Mouse (Mus musculus) erythroblast, embryonic 14.5 days (primary cell): ENCODE measurements around the gene 4931414P19Rik. TPM values are rescaled to one million over a fixed set of nuclear protein-coding genes. Genes with fewer than 3 reads are reported as not detected.

Experiments
- H3K27me3 ChIP-seq: 2 replicates; pipeline ENCODE4 v1.6.1; 2012; ENCODE audit warnings: inconsistent platforms; ENCODE audit not compliant: control insufficient read depth
- H3K36me3 ChIP-seq: 2 replicates; pipeline ENCODE4 v1.6.1; 2012; ENCODE audit warnings: mild to moderate bottlenecking, inconsistent platforms; ENCODE audit not compliant: control insufficient read depth
- H3K4me1 ChIP-seq: 2 replicates; pipeline ENCODE4 v1.6.1; 2012; ENCODE audit warnings: inconsistent platforms; ENCODE audit not compliant: control insufficient read depth
- H3K4me3 ChIP-seq: replicated peaks from 2 replicates; pipeline ENCODE3; 2012; ENCODE audit warnings: moderate library complexity, mild to moderate bottlenecking, inconsistent platforms
- H3K9me3 ChIP-seq: 2 replicates; pipeline ENCODE4 v1.6.1; 2012; ENCODE audit warnings: low read length, inconsistent platforms, mixed read lengths; ENCODE audit not compliant: control insufficient read depth
- GATA1 ChIP-seq: IDR thresholded peaks from 2 replicates; pipeline ENCODE4 v1.6.1; 2012; ENCODE audit warnings: low read length, inconsistent platforms, mixed read lengths
- TAL1 ChIP-seq: IDR thresholded peaks from 3 replicates; pipeline ENCODE4 v1.6.1; 2012; ENCODE audit warnings: low read length, inconsistent platforms, mixed read lengths
- polyA plus RNA-seq: library from polyadenylated mRNA; stranded (reverse); fragments of >175 nt; gene quantifications from 2 replicates; pipeline ENCODE4 v1.2.3, GENCODE M21; 2012

The 4931414P19Rik gene
- polyA plus RNA-seq = 0.94 and 1.5 TPM in 2 replicates

GRCm38 (mm10) chr14:54605752-54606321 lies at the start of gene 4931414P19Rik:
Gene 4931414P19Rik, minus strand, starts transcription at chr14:54605993.
- peaks cover 54% of the 10 kb centered on the region for H3K4me1 ChIP-seq
- H3K27me3 ChIP-seq = no peaks in the 10 kb centered on the region
- H3K9me3 ChIP-seq = peaks cover 2% of the 10 kb centered on the region; the same call in 1 of the 2 replicates
- TF ChIP-seq TAL1 = no peak
- TF ChIP-seq GATA1 = no peak
- peak within 1 kb of the TSS; percentile 69 for H3K4me3 ChIP-seq
- H3K36me3 ChIP-seq = peaks cover 8% of the 10 kb centered on the region

GRCm38 (mm10) chr14:54653496-54653895 lies 47.7 kb upstream of the 4931414P19Rik start:
- peak overlapping the region; percentile 82 for H3K4me3 ChIP-seq
- no peaks in the 10 kb centered on the region for H3K27me3 ChIP-seq
- H3K9me3 ChIP-seq = no peaks in the 10 kb centered on the region
- H3K36me3 ChIP-seq = peaks cover 86% of the 10 kb centered on the region
- TF ChIP-seq GATA1 (no peak), TAL1 (no peak)
- H3K4me1 ChIP-seq = peaks cover 39% of the 10 kb centered on the region

GRCm38 (mm10) chr14:54652787-54653186 lies 47.0 kb upstream of the 4931414P19Rik start:
- peaks cover 41% of the 10 kb centered on the region for H3K4me1 ChIP-seq
- TF ChIP-seq GATA1 (no peak), TAL1 (no peak)
- H3K9me3 ChIP-seq = no peaks in the 10 kb centered on the region
- H3K4me3 ChIP-seq = peak overlapping the region; percentile 82
- H3K36me3 ChIP-seq = peaks cover 86% of the 10 kb centered on the region
- no peaks in the 10 kb centered on the region for H3K27me3 ChIP-seq

- H3K4me1 ChIP-seq = peaks cover 41% of the 10 kb centered on the region
- H3K9me3 ChIP-seq = no peaks in the 10 kb centered on the region
- H3K36me3 ChIP-seq = peaks cover 86% of the 10 kb centered on the region
- no peaks in the 10 kb centered on the region for H3K27me3 ChIP-seq
- no peak for TF ChIP-seq GATA1
- TF ChIP-seq TAL1 = no peak
- H3K4me3 ChIP-seq = no peak overlapping the region
Observed at GRCm38 (mm10) chr14:54651556-54651955, 45.8 kb upstream of the 4931414P19Rik start.

GRCm38 (mm10) chr14:54650621-54651454 lies 45.0 kb upstream of the 4931414P19Rik start:
- Histone ChIP-seq H3K4me1 (peaks cover 41% of the 10 kb centered on the region), H3K4me3 (no peak overlapping the region), H3K9me3 (no peaks in the 10 kb centered on the region), H3K27me3 (no peaks in the 10 kb centered on the region), H3K36me3 (peaks cover 86% of the 10 kb centered on the region)
- TF ChIP-seq TAL1 = no peak
- TF ChIP-seq GATA1 = no peak

GRCm38 (mm10) chr14:54647900-54648299 lies 42.1 kb upstream of the 4931414P19Rik start:
- peaks cover 26% of the 10 kb centered on the region for H3K4me1 ChIP-seq
- H3K9me3 ChIP-seq = no peaks in the 10 kb centered on the region; the same call in 1 of the 2 replicates
- H3K36me3 ChIP-seq = peaks cover 96% of the 10 kb centered on the region
- no peak overlapping the region for H3K4me3 ChIP-seq
- TF ChIP-seq TAL1 (no peak), GATA1 (no peak)
- no peaks in the 10 kb centered on the region for H3K27me3 ChIP-seq

GRCm38 (mm10) chr14:54646898-54647636 lies 41.3 kb upstream of the 4931414P19Rik start:
- H3K27me3 ChIP-seq = no peaks in the 10 kb centered on the region
- no peaks in the 10 kb centered on the region; the same call in 1 of the 2 replicates for H3K9me3 ChIP-seq
- TF ChIP-seq TAL1 = no peak
- TF ChIP-seq GATA1 = no peak
- H3K4me3 ChIP-seq = no peak overlapping the region
- peaks cover 18% of the 10 kb centered on the region for H3K4me1 ChIP-seq
- peaks cover 98% of the 10 kb centered on the region for H3K36me3 ChIP-seq

- TF ChIP-seq TAL1 (no peak), GATA1 (no peak)
- H3K4me3 ChIP-seq = no peak overlapping the region
- peaks cover 1% of the 10 kb centered on the region for H3K27me3 ChIP-seq
- peaks cover 97% of the 10 kb centered on the region for H3K36me3 ChIP-seq
- H3K4me1 ChIP-seq = peaks cover 16% of the 10 kb centered on the region
- no peaks in the 10 kb centered on the region; the same call in 1 of the 2 replicates for H3K9me3 ChIP-seq
Observed at GRCm38 (mm10) chr14:54646455-54646854, 40.7 kb upstream of the 4931414P19Rik start.

- peaks cover 23% of the 10 kb centered on the region for H3K27me3 ChIP-seq
- H3K4me1 ChIP-seq = peaks cover 20% of the 10 kb centered on the region
- H3K4me3 ChIP-seq = no peak overlapping the region
- TF ChIP-seq GATA1 (no peak), TAL1 (no peak)
- no peaks in the 10 kb centered on the region; the same call in 1 of the 2 replicates for H3K9me3 ChIP-seq
- H3K36me3 ChIP-seq = peaks cover 75% of the 10 kb centered on the region
Observed at GRCm38 (mm10) chr14:54644294-54644693, 38.5 kb upstream of the 4931414P19Rik start.
